Mouse (Mus musculus) liver, embryonic 14.5 days (tissue): ENCODE measurements at regions not wholly inside any gene's neighbourhood (a gene's known extent, or its start where the extent isn't known, plus 50 kb on each side); places are given as distances from the start of the nearest gene placed in this dataset.

Experiments
- ATAC-seq: fragments of 200-750 bp; cut with Nextera tagmentation; 2 replicates; pipeline ENCODE4 v1.8.0; 2017; ENCODE audit warnings: moderate number of reproducible peaks, mild to moderate bottlenecking, moderate library complexity; ENCODE audit not compliant: insufficient read depth
- DNase-seq, 3 experiments: peaks; one replicate each; pipeline ENCODE4 v3.0.0-alpha.2; 2012 to 2013; ENCODE audit warnings: low read depth in 3 of 3, low spot score in 3 of 3
- H3K27ac ChIP-seq: fragments of 300-500 bp; sonication (generic); 2 replicates; pipeline ENCODE4 v1.5.1; 2014; ENCODE audit warnings: moderate library complexity, mild to moderate bottlenecking, control low read depth, inconsistent platforms
- H3K27me3 ChIP-seq: fragments of 300-500 bp; sonication (generic); 2 replicates; pipeline ENCODE4 v1.6.1; 2014; ENCODE audit warnings: mild to moderate bottlenecking, low read length, moderate library complexity; ENCODE audit not compliant: control insufficient read depth, insufficient read depth
- H3K36me3 ChIP-seq: fragments of 300-500 bp; sonication (generic); replicated peaks from 2 replicates; pipeline ENCODE4 v1.6.1; 2014; ENCODE audit warnings: low read depth; ENCODE audit not compliant: control insufficient read depth, insufficient read depth
- H3K4me1 ChIP-seq, 2 experiments: fragments of 200-500 bp in 1 of 2; fragments of 300-500 bp in 1 of 2; sonication (generic) in 1 of 2; replicated peaks; 2 replicates each; pipeline ENCODE4 v1.6.1; 2012 to 2014; ENCODE audit warnings: antibody characterized with exemption in 1 of 2, inconsistent platforms in 1 of 2, low read length in 1 of 2; ENCODE audit not compliant: control insufficient read depth in 2 of 2, insufficient read depth in 2 of 2
- H3K4me2 ChIP-seq: fragments of 300-500 bp; sonication (generic); 2 replicates; pipeline ENCODE4 v1.6.1; 2014; ENCODE audit warnings: low read depth, mild to moderate bottlenecking, control low read depth, moderate library complexity
- H3K4me3 ChIP-seq, 2 experiments: fragments of 200-500 bp in 1 of 2; fragments of 300-500 bp in 1 of 2; sonication (generic) in 1 of 2; 2 replicates each; pipeline ENCODE4 v1.5.1; 2012 to 2014; ENCODE audit warnings: low read depth in 2 of 2, low read length in 2 of 2, mild to moderate bottlenecking in 2 of 2, control low read depth in 1 of 2, inconsistent platforms in 1 of 2, moderate library complexity in 1 of 2; ENCODE audit not compliant: insufficient read depth in 1 of 2
- H3K9ac ChIP-seq: fragments of 300-500 bp; sonication (generic); replicated peaks from 2 replicates; pipeline ENCODE4 v1.6.1; 2014; ENCODE audit warnings: mild to moderate bottlenecking, control low read depth, moderate library complexity
- H3K9me3 ChIP-seq: fragments of 300-500 bp; sonication (generic); 2 replicates; pipeline ENCODE4 v1.6.1; 2016; ENCODE audit warnings: low read length, mixed read lengths; ENCODE audit not compliant: control insufficient read depth
- CTCF ChIP-seq: IDR thresholded peaks from 2 replicates; pipeline ENCODE4 v1.5.1; 2016; ENCODE audit warnings: antibody characterized with exemption, low read depth, control low read depth
- EP300 ChIP-seq: IDR thresholded peaks from 2 replicates; pipeline ENCODE4 v1.6.1; 2016; ENCODE audit warnings: antibody characterized with exemption, low read depth
- WGBS: fragments of 180-500 bp; shearing (Covaris S2); extraction: QIAGEN DNeasy Blood & Tissue Kit; methylation state at CpG from one replicate; pipeline ENCODE4 v1.1.7; 2014; ENCODE audit not compliant: insufficient replicate concordance; 5-methylcytosine and 5-hydroxymethylcytosine counted together

DNA sequence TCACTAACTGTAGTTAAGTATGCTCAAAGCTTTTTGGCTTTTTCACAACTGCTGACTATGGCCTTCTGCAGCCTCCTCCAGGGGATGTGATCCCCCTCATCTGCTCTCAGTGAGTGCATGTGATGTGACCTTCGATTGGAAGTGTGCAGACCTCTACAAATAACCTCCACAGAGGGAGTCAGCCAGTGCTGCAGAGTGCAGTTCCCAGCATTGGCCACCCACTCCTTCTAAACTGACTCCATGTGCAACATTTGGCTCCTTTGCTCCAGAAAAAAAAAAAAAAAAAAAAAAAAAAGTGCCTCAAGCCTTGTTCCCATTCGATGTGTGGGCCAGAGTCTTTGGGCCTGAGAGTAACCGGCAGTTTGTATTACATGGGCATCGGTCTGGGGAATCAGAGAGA is 75.7 kb upstream of the Rab3gap2 start:
- TF ChIP-seq EP300 (no peak), CTCF (no peak)
- no peak for DNase-seq

DNA sequence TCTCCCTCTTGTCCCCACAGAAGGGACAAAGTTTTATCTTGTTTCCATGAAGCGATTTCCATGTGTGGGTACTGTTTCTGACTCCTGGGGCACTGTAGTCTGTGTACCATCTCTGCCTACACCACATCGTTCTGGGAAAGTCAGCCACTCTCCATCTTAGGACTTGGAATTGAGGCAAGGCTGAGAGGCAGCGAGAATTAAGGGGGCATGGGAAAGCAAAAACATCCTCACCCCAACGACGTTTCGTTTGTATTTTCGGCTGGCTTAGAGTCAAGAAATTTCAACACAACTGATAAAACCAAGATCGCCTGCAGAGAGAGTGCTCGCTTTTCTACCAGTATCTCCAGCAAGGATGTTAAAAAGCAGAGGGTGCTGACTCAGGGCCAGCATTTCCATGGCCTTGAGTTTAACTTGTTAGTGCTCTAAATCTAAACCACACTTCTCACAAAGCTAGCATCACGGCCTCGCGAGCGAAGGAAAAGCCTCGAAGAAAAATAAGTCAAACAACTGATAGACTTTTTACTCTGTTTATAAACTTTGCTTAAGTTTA is 78.1 kb upstream of the Rab3gap2 start:
- H3K27ac ChIP-seq, result no peak overlapping the region
- H3K9ac ChIP-seq, result no peak overlapping the region
- H3K4me3 ChIP-seq, result no peak overlapping the region
- no peak for DNase-seq
- H3K4me1 ChIP-seq, result no peaks in the 10 kb centered on the region
- WGBS, result 65% methylated on average over 14 of the region's 14 CpGs
- ATAC-seq, result no peak
- no peaks in the 10 kb centered on the region for H3K27me3 ChIP-seq
- H3K4me2 ChIP-seq, result no peak overlapping the region
- no peak for TF ChIP-seq CTCF
- no peaks in the 10 kb centered on the region for H3K9me3 ChIP-seq
- H3K36me3 ChIP-seq, result no peaks in the 10 kb centered on the region

More for the DNA sequence above, 75.7 kb upstream of the Rab3gap2 start:
- Histone ChIP-seq H3K4me2 (no peak overlapping the region), H3K27me3 (no peaks in the 10 kb centered on the region), H3K36me3 (no peaks in the 10 kb centered on the region), H3K4me1 (no peaks in the 10 kb centered on the region), H3K27ac (no peak overlapping the region), H3K9me3 (no peaks in the 10 kb centered on the region), H3K4me3 (no peak overlapping the region), H3K9ac (no peak overlapping the region)
- no peak for ATAC-seq
- whole genome bisulfite sequencing, result 56% methylated on average over 4 of the region's 4 CpGs

DNA sequence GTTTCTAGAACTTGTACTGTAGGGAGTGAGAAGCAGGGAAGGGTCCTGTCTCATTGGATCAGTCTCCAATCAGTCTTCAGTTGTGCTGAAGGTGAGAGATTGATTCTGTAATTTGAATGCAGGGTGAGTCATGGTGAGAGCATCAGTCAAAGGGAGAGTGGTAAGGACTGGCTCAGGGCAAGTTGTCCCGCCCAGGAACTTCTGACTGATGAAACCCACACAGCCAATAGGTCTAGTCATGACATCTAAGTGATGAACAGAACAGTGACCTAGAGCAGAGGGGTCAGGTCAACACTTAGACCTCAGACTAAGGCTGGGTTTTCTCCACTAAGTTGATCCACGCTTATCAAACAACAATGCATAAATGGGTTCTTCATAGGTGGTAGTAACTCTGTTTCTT is 82.4 kb upstream of the Rab3gap2 start:
- H3K27me3 ChIP-seq, result no peaks in the 10 kb centered on the region
- no peak overlapping the region for H3K4me3 ChIP-seq
- ATAC-seq (no peak), DNase-seq (no peak)
- no peak overlapping the region for H3K9ac ChIP-seq
- H3K4me1 ChIP-seq, result no peaks in the 10 kb centered on the region
- H3K27ac ChIP-seq, result no peak overlapping the region
- 52% methylated on average over 2 of the region's 2 CpGs for WGBS
- no peak for TF ChIP-seq CTCF
- no peak for TF ChIP-seq EP300
- H3K9me3 ChIP-seq, result no peaks in the 10 kb centered on the region
- H3K36me3 ChIP-seq, result no peaks in the 10 kb centered on the region
- no peak overlapping the region for H3K4me2 ChIP-seq

DNA sequence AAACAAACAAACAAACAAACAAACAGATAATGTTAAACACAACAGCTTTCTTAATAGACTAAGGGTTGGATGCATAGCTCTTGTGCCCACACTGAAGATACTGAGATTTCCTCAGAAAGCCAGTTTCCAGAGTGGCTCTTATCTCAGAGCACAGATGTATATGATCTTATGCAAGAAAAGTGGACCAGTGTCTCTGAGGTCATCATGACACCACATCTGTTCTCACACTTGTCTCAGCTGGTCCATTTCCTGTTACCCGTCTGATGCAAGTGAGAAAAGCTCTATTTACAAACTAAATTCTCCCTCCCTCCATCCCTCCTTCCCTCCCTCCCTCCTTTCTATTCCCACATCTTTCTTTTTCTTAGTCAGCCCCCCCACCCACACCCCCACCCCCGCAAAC is 83.5 kb upstream of the Rab3gap2 start:
- Histone ChIP-seq H3K9ac (no peak overlapping the region), H3K9me3 (no peaks in the 10 kb centered on the region), H3K4me2 (no peak overlapping the region), H3K4me1 (no peaks in the 10 kb centered on the region), H3K36me3 (no peaks in the 10 kb centered on the region), H3K27ac (no peak overlapping the region), H3K4me3 (no peak overlapping the region), H3K27me3 (no peaks in the 10 kb centered on the region)
- TF ChIP-seq EP300 (no peak), CTCF (no peak)
- WGBS, result 35% methylated on average over 2 of the region's 2 CpGs
- ATAC-seq (no peak), DNase-seq (no peak)

DNA sequence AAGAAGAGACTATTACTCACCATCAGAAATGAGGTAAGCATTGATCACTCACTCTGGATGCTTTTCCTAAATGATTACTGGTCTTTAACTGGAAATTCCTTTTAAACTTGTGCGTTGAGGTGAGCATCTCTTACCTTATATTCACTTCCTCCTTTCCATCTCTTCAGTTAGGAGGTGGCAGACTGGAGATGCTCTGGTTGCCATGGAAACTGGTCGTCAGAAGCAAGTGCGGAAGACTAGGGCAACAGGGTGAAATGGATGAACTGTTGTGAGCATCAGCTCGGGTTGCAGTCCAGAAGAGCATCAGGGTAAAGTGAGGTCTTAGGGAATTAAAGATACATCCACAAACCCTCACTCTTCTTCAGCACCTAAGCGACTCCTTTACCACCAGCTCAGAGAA is 86.2 kb upstream of the Rab3gap2 start:
- 46% methylated on average over 5 of the region's 5 CpGs for WGBS
- no peaks in the 10 kb centered on the region for H3K27me3 ChIP-seq
- ATAC-seq, result no peak

More for the DNA sequence above, 86.2 kb upstream of the Rab3gap2 start:
- H3K27ac ChIP-seq, result no peak overlapping the region
- H3K4me2 ChIP-seq, result no peak overlapping the region
- DNase-seq, result no peak
- H3K4me1 ChIP-seq, result no peaks in the 10 kb centered on the region
- H3K4me3 ChIP-seq, result no peak overlapping the region
- H3K9ac ChIP-seq, result no peak overlapping the region
- H3K36me3 ChIP-seq, result no peaks in the 10 kb centered on the region
- TF ChIP-seq EP300 (no peak), CTCF (no peak)
- no peaks in the 10 kb centered on the region for H3K9me3 ChIP-seq
